Mouse (Mus musculus) bone marrow macrophage, adult 2 months (primary cell): ENCODE measurements around the gene 4930503B20Rik. TPM values are rescaled to one million over a fixed set of nuclear protein-coding genes. Genes with fewer than 3 reads are reported as not detected.

Experiments
- H3K27ac ChIP-seq: 2 replicates; pipeline ENCODE4 v1.5.1; 2012; ENCODE audit warnings: low read depth, low read length; ENCODE audit not compliant: insufficient read depth
- H3K4me1 ChIP-seq: 2 replicates; pipeline ENCODE4 v1.6.1; 2012; ENCODE audit warnings: low read length; ENCODE audit not compliant: control insufficient read depth, insufficient read depth
- H3K4me3 ChIP-seq: 2 replicates; pipeline ENCODE4 v1.5.1; 2012; ENCODE audit warnings: mild to moderate bottlenecking, low read length, moderate library complexity; ENCODE audit not compliant: insufficient read depth
- CTCF ChIP-seq: IDR thresholded peaks from 2 replicates; pipeline ENCODE4 v1.5.1; 2012; ENCODE audit warnings: low read depth, mild to moderate bottlenecking, low read length, moderate library complexity
- POLR2A ChIP-seq: IDR thresholded peaks from 2 replicates; pipeline ENCODE4 v1.6.1; 2012; ENCODE audit warnings: mild to moderate bottlenecking, low read depth, low read length, borderline replicate concordance
- polyA plus RNA-seq: library from polyadenylated mRNA; stranded (reverse); fragments of >200 nt; gene quantifications from 2 replicates; pipeline ENCODE4 v1.2.4, GENCODE M21; 2012; ENCODE audit not compliant: missing spikeins, insufficient read depth, insufficient read length

4930503B20Rik gene
- not detected in 2 replicates for polyA plus RNA-seq

DNA sequence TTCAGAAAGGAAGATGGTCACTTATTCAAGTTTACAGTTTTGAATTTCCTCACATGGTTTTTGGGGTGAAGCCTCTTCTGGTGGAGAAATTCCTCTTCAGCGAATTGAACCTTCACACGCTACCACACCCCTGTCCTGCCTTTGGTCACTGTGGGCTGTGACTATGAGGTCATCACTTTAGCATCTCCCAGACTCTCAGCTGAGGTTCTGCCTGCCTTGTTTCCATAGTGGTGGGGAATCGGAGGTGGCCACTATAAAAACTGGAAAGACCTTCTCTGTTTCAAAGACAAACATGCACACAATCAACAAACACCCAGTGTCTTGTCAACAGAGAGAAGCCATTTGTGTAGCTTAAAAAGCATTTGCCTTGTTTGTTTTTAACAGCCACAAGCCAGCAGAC, at the start of gene 4930503B20Rik:
TSS of gene 4930503B20Rik (minus strand) at position 101 of the 400 bp plus-strand sequence.
- no peak within 1 kb of the TSS for H3K4me3 ChIP-seq
- H3K4me1 ChIP-seq: peaks cover 18% of the 10 kb centered on the region
- no peak for TF ChIP-seq POLR2A
- TF ChIP-seq CTCF: no peak
- no peak within 1 kb of the TSS for H3K27ac ChIP-seq

DNA sequence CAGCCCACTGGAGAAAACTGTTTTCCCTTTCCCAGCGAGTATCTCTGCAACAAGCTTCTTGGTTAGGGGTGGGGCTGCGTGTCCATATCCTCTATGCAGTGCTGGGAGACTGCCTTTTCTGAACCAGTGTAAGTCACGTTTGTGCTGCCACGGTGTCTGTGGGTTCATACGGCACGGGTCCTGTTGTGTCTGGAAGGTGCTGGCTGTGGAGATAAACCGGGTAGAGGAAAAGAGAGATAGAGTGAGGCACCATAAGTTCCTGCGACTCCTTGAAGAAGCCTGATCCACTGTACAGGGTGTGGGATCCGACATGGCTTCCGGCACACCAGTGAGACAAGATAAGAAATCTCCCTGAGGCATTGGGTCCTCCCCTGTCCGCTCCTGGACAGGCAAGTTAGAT, 48.9 kb upstream of the 4930503B20Rik start:
- Histone ChIP-seq H3K4me1 (peaks cover 1% of the 10 kb centered on the region; the same call in 1 of the 2 replicates), H3K4me3 (no peak overlapping the region), H3K27ac (no peak overlapping the region)
- no peak for TF ChIP-seq CTCF
- no peak for TF ChIP-seq POLR2A

DNA sequence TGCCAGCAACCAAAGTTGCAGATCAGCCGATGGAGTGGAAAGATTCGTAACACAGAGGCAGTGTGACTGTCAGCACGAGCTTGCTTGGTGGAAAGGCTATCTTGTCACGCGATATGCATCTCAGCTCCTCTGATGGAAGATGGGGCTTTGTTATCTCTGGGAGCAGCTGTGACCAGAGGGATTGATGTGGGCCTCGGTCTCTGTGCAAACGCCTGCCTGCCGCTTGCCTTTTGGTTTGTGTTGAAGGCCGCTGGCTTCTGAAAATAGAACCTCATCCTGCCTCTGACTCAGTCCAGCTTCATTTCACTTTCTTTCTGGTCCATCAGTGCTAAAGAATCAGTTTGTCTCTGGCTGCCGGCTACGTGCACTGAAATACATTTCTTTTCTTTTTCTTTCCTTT, 47.9 kb upstream of the 4930503B20Rik start:
- Histone ChIP-seq H3K4me1 (no peaks in the 10 kb centered on the region), H3K4me3 (no peak overlapping the region), H3K27ac (no peak overlapping the region)
- TF ChIP-seq POLR2A (no peak), CTCF (no peak)

DNA sequence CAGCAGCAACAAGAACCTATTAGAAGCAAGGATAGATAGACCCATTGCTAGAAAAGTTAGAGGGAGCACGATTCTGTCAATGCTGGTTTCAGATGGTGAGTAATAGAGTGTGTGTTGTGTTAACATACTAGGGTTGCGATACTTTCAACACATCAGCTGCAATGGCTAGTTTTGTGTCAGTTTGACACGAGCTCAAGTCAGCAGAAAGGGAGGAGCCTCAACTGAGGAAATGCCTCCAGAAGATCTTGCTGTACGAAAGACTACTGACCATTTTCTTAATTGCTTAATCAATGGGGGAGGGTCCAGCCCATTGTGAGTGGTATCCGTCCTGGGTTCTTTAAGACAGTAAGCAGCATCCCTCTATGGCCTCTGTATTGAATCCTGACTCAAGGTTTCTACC, 41.4 kb upstream of the 4930503B20Rik start:
- Histone ChIP-seq H3K4me3 (no peak overlapping the region), H3K4me1 (no peaks in the 10 kb centered on the region), H3K27ac (no peak overlapping the region)
- TF ChIP-seq POLR2A (no peak), CTCF (no peak)

DNA sequence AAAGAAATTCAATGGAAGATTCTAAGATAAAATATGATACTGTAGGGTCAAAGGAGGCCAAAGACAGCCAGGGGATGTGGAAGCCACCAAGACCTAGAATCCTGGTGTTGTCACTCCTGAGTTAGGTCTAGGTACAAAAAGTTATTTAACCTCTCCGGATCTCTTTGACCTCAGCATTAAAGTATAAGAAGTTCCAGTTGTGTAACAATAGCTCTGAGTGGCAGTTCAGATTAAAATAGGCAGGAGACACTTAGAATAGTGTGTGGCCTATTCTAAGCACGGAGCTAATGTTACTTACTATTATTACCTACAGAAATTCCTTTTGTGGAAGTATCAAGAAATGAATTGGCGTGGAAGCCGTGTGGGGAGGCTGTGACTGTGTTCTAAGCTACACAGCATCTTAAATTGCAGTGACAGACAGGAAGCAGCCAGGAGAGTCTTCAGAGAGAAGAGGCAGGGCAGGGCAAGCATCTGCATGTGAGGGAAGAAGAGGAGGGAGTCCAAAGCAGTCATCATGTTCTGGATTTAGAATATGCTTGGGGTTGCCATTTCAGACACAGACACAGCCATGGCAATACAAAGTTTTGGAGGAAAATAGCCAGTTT, 36.1 kb upstream of the 4930503B20Rik start:
- Histone ChIP-seq H3K27ac (no peak overlapping the region), H3K4me1 (peaks cover 9% of the 10 kb centered on the region), H3K4me3 (no peak overlapping the region)
- no peak for TF ChIP-seq CTCF
- TF ChIP-seq POLR2A: no peak

DNA sequence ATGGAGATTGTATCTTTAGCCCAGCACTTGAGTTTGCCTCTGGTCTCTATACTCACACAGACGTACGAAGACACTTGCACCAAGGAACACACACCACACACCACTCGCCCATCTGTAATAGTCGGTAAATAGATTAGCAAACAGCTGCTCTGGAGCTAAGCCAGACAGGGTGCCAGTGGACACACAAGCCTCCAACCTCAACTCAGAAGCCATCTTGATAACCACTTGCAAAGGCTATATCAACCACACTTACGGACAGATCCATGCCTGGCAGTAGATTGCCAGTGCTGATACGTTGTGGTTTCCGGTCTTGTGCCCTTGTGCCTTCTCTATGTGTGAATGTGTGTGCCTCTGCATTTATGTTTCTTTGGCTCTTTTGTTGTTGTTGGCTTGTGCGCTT, 35.3 kb upstream of the 4930503B20Rik start:
- no peak overlapping the region for H3K27ac ChIP-seq

DNA sequence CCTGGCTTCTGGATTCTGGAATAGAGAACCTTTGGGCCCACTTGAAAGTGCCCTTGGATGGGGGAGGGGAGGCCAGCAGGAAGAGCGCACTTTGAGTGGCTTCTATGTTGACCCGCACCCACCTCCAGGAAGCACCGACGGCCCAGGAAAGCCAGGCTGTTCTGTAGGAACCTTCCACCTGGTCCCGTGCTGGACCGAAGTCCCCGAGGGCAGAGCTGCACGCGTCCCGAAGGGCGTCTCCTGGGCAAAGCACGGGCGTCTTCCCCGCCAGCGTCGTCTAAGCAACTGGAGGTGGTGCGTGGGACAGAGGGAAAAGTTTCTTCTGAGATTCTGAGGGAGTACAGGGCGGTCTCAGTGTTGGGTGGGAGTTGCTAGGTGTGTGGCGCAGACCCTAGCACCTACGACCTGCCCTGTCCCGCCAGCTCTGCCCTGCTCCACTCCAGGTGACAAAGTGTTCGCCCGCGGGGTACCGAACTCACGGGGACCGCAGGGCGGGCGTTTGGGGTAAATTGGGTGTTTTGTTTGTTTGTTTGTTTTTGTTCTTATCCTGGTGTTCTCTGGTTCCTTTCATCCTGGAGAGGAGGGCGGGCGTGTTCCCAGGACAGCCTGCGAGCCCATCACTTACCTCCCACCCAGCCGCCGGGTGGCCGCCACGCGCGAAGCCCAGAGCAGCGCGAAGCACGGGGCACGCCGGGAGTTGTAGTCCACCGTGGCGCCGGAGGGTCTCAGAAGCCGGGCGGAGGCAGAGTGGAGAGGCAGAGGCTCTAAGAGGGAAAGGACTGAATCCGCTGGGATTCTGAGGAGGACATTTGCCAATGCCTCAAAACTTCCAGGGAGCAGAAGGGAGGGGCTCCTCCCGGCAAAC, 33.9 kb upstream of the 4930503B20Rik start, which contains the start of gene Samd13:
TSS of gene Samd13 (minus strand) at position 782 of the 865 bp plus-strand sequence.
- peak within 1 kb of the TSS; percentile 52 for H3K4me3 ChIP-seq
- H3K27ac ChIP-seq: no peak within 1 kb of the TSS
- TF ChIP-seq POLR2A (no peak), CTCF (no peak)
- peaks cover 12% of the 10 kb centered on the region for H3K4me1 ChIP-seq

More for the DNA sequence above, 35.3 kb upstream of the 4930503B20Rik start:
- Histone ChIP-seq H3K4me3 (no peak overlapping the region), H3K4me1 (peaks cover 12% of the 10 kb centered on the region)
- TF ChIP-seq CTCF: no peak
- no peak for TF ChIP-seq POLR2A

DNA sequence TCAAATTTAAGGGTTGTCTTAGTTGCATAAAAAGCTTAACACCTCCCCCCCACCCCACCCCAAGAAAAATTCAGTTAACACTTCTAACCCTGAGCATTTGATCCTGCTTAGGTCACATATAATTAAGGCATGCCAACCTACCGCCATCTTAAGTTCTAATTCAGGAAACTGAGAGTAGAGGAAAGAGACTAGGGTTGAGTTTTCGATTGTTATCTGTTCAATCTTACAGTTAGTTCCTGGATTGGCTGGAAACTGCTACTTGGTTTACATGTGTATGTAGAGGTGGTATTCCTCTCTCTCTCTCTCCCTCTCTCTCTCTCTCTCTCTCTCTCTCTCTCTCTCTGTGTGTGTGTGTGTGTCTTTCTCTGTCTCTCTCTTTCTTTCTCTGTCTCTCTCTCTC, 32.0 kb upstream of the 4930503B20Rik start:
- TF ChIP-seq CTCF (no peak), POLR2A (no peak)
- peaks cover 12% of the 10 kb centered on the region for H3K4me1 ChIP-seq
- no peak overlapping the region for H3K27ac ChIP-seq
- H3K4me3 ChIP-seq: no peak overlapping the region

DNA sequence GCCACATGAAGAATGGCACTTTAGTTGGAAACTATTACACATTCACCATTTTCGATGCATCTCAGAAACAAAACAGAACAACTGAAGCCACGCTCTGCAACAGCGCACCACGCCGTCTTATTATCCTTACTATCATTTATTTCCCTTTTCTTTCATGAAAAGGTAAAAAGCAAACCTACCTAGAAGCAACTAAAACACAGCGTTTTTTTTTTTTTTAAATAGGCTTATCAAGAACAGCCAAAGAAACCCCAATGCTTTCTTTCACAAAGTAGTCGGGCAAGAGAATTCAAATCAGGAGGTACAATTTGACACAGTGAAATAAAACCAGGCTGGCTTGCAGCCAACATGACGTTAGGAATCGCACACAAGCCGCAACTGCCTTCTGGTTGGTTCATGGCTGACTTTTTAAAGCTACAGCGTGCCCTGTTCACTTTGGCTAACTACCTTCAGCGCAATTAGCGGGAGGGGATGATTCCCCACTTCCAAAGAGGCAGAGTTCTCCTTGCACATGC, 31.1 kb upstream of the 4930503B20Rik start:
- Histone ChIP-seq H3K4me3 (peak overlapping the region; percentile 41), H3K27ac (no peak overlapping the region), H3K4me1 (peaks cover 12% of the 10 kb centered on the region)
- TF ChIP-seq POLR2A (no peak), CTCF (no peak)

DNA sequence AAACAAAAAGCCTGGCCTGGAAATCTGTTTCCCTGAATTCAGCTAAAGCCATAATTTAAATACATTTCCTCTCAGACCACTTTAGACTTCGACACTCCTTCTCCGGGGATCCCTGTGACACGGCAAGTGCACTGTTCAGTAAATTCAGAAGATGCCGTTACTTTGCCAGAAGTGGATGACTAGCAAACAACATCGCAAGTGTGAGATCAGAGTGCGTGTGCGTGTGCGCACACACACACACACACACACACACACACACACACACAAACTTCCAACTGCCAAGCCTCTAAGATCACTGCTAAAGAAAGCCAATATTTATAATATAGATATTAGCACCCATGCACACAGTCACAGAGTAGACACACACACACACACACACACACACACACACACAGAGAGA, 30.6 kb upstream of the 4930503B20Rik start:
- TF ChIP-seq POLR2A: no peak
- TF ChIP-seq CTCF: no peak
- Histone ChIP-seq H3K4me1 (peaks cover 12% of the 10 kb centered on the region), H3K4me3 (peak overlapping the region; percentile 41), H3K27ac (no peak overlapping the region)
